Comparison of ENCODE assay signal across 23 mouse cellular contexts in genomic region chr5:146806004-146806430, GRCm38 (mm10). TPM values are rescaled to one million over a fixed set of nuclear protein-coding genes. Genes with fewer than 3 reads are reported as not detected.
DNase-seq lines count a peak whose midpoint lies in the region; ATAC-seq and TF ChIP-seq lines count a peak whose summit lies in the region.
"Had no signal": no experiment of that assay in that cellular context is flagged by ENCODE, and none has a peak within 500 bp of the region (broad histone marks: within the 10 kb centered on the region; RNA-seq: fewer than 3 reads in every experiment).

No protein-coding gene starts in this region.

- no peak for TF ChIP-seq POLR2A in liver, adult 2 months (IDR thresholded peaks at IDR 0.05; ENCODE audit: extremely low read depth, insufficient read depth, low read length)
- no peak for TF ChIP-seq POLR2A in bone marrow macrophage, adult 2 months (IDR thresholded peaks at IDR 0.05; ENCODE audit: borderline replicate concordance, low read depth, low read length)

- DNase-seq in liver, adult 2 months (ENCODE audit: extremely low read depth, low read depth, low spot score), result peak; percentile 60
- DNase-seq in liver, embryonic 11.5 days (ENCODE audit: low spot score), result no peak
- peak; percentile 72 for DNase-seq in A20 (ENCODE audit: low read depth, low spot score)
- DNase-seq in retina, embryonic 14.5 days (ENCODE audit: low spot score), result no peak
- DNase-seq: adrenal gland, adult 2 months; cerebellum, postnatal 10 days; embryo, embryonic 11 days; gastrocnemius, adult 2 months; kidney, postnatal 4 days; layer of hippocampus, postnatal 36 days; midbrain, embryonic 14.5 days; retina, postnatal 1 day; thymus, adult 2 months had no signal

- WGBS in liver, adult 2 months, result 78% methylated on average over 8 of the region's 8 CpGs
- 55% methylated on average over 8 of the region's 8 CpGs for WGBS in liver, embryonic 11.5 days

- H3K4me1 ChIP-seq in liver, adult 2 months (ENCODE audit: control insufficient read depth, insufficient read depth, low read length), result no peaks in the 10 kb centered on the region
- H3K4me1 ChIP-seq in liver, embryonic 11.5 days (replicated peaks; ENCODE audit: control insufficient read depth, insufficient read depth, low read length), result no peaks in the 10 kb centered on the region
- H3K4me1 ChIP-seq in bone marrow macrophage, adult 2 months (ENCODE audit: control insufficient read depth, insufficient read depth, low read length), result peaks cover 22% of the 10 kb centered on the region
- H3K4me1 ChIP-seq: forebrain, embryonic 10.5 days; heart, embryonic 12.5 days; kidney, embryonic 15.5 days; lung, embryonic 15.5 days had no signal

- no peaks in the 10 kb centered on the region for H3K36me3 ChIP-seq in liver, adult 2 months (ENCODE audit: control insufficient read depth, insufficient read depth, low read length)
- H3K36me3 ChIP-seq in liver, embryonic 11.5 days (ENCODE audit: control insufficient read depth, insufficient read depth, low read length), result no peaks in the 10 kb centered on the region
- H3K36me3 ChIP-seq: forebrain, embryonic 10.5 days; heart, embryonic 12.5 days; kidney, embryonic 15.5 days; lung, embryonic 15.5 days had no signal

- no peaks in the 10 kb centered on the region for H3K79me2 ChIP-seq in liver, adult 2 months (ENCODE audit: control insufficient read depth, insufficient read depth, low read length)

- no peak overlapping the region for H3K4me3 ChIP-seq in liver, adult 2 months (ENCODE audit: insufficient read depth, low read depth, low read length)
- no peak overlapping the region for H3K4me3 ChIP-seq in liver, embryonic 11.5 days (ENCODE audit: low read depth, low read length)
- H3K4me3 ChIP-seq in bone marrow macrophage, adult 2 months (ENCODE audit: insufficient read depth, low read length), result peak overlapping the region; percentile 51
- H3K4me3 ChIP-seq: forebrain, embryonic 10.5 days; gastrocnemius, adult 2 months; heart, embryonic 12.5 days; kidney, embryonic 15.5 days; lung, embryonic 15.5 days; megakaryocyte, embryonic 14.5 days had no signal

- 0 out of 2 replicates have a peak, but pooled peaks cover 3% of the 10 kb centered on the region for H3K9me3 ChIP-seq in liver, embryonic 11.5 days (ENCODE audit: control insufficient read depth, low read length)
- H3K9me3 ChIP-seq: lung, embryonic 15.5 days had no signal

- H3K4me2 ChIP-seq in liver, embryonic 11.5 days, result no peak overlapping the region
- H3K4me2 ChIP-seq: heart, embryonic 12.5 days; kidney, embryonic 15.5 days; lung, embryonic 15.5 days had no signal

- H3K27me3 ChIP-seq in liver, adult 2 months (ENCODE audit: control insufficient read depth, insufficient read depth, low read length), result no peaks in the 10 kb centered on the region
- no peaks in the 10 kb centered on the region for H3K27me3 ChIP-seq in liver, embryonic 11.5 days (replicated peaks; ENCODE audit: control insufficient read depth, insufficient read depth, low read length)
- H3K27me3 ChIP-seq: heart, embryonic 12.5 days; kidney, embryonic 15.5 days; lung, embryonic 15.5 days had no signal

- TF ChIP-seq CTCF in liver, adult 2 months (IDR thresholded peaks at IDR 0.05; ENCODE audit: low read depth, low read length), result no peak
- TF ChIP-seq CTCF in bone marrow macrophage, adult 2 months (IDR thresholded peaks at IDR 0.05; ENCODE audit: low read depth, low read length), result no peak

- H3K27ac ChIP-seq in liver, adult 2 months (replicated peaks; ENCODE audit: insufficient read depth, low read depth, low read length), result peak overlapping the region; percentile 47
- no peak overlapping the region for H3K27ac ChIP-seq in liver, embryonic 11.5 days (ENCODE audit: low read depth, low read length)
- H3K27ac ChIP-seq in bone marrow macrophage, adult 2 months (ENCODE audit: insufficient read depth, low read depth, low read length), result peak overlapping the region; percentile 89
- H3K27ac ChIP-seq: forebrain, embryonic 10.5 days; gastrocnemius, adult 2 months; hindbrain, postnatal 0 days; kidney, embryonic 15.5 days; lung, embryonic 15.5 days had no signal

- no peak for ATAC-seq in liver, embryonic 11.5 days (replicated peaks; ENCODE audit: low FRiP score)
- ATAC-seq in megakaryocyte, adult 5-6 weeks (ENCODE audit: poor library complexity, severe bottlenecking), result peak; percentile 87
- no peak for ATAC-seq in CD4-positive, CD25-positive, alpha-beta regulatory T cell, adult 4 months
- ATAC-seq: hindbrain, postnatal 0 days; intestine, postnatal 0 days had no signal

- H3K9ac ChIP-seq in liver, adult 2 months (ENCODE audit: low read depth, low read length), result no peak overlapping the region
- no peak overlapping the region for H3K9ac ChIP-seq in liver, embryonic 11.5 days (ENCODE audit: low read depth, low read length)
- H3K9ac ChIP-seq: heart, embryonic 12.5 days; kidney, embryonic 15.5 days; lung, embryonic 15.5 days had no signal

RNA-seq across cellular contexts. Expression of gene Usp12, which starts 11.2 kb away (rescaled TPM):
- total RNA-seq in liver, adult 2 months (2014; rRNA removed), result 16.3 and 16.5 TPM in 2 replicates
- polyA plus RNA-seq in liver, adult 2 months (2012; rRNA removed), result 6.7 and 6.9 TPM in 2 replicates
- polyA plus RNA-seq in liver, embryonic 11.5 days (2014; fragmentation: Nextera tagmentation; extraction: Ambion mirVana), result 11.1 and 12.8 TPM in 2 replicates
- 33.6 and 36.2 TPM in 2 replicates for polyA plus RNA-seq in bone marrow macrophage, adult 2 months (2012; ENCODE audit: insufficient read depth, insufficient read length, missing spikeins)
- total RNA-seq in megakaryocyte, adult 5-6 weeks (2015), result 36.8 and 41.3 TPM in 2 replicates
- total RNA-seq in megakaryocyte, adult 5-6 weeks (2017), result 50.9 and 55.8 TPM in 2 replicates
- 1 to 10 TPM; 6.3 to 8.8 TPM for polyA plus RNA-seq in CD4-positive, CD25-positive, alpha-beta regulatory T cell, adult 4 months (2017; shearing (Covaris generic))

RNA-seq across cellular contexts. Expression of gene Rpl21, which starts 26.7 kb away (rescaled TPM):
- total RNA-seq in liver, adult 2 months (2014; rRNA removed), result 147 and 154 TPM in 2 replicates
- polyA plus RNA-seq in liver, adult 2 months (2012; rRNA removed), result 24.5 and 28.3 TPM in 2 replicates
- polyA plus RNA-seq in liver, embryonic 11.5 days (2014; fragmentation: Nextera tagmentation; extraction: Ambion mirVana), result 719 and 772 TPM in 2 replicates
- 45.4 and 142 TPM in 2 replicates for polyA plus RNA-seq in bone marrow macrophage, adult 2 months (2012; ENCODE audit: insufficient read depth, insufficient read length, missing spikeins)
- 1,886 and 1,948 TPM in 2 replicates for total RNA-seq in megakaryocyte, adult 5-6 weeks (2015)
- total RNA-seq in megakaryocyte, adult 5-6 weeks (2017), result 1,623 and 1,719 TPM in 2 replicates
- 1,000 to 10,000 TPM in 1 of 2 experiments, 100 to 1,000 TPM in 1; 776 to 1,168 TPM for polyA plus RNA-seq in CD4-positive, CD25-positive, alpha-beta regulatory T cell, adult 4 months (2017; shearing (Covaris generic))

RNA-seq across cellular contexts. Expression of gene Rasl11a, which starts 38.9 kb away (rescaled TPM):
- total RNA-seq in liver, adult 2 months (2014; rRNA removed), result 0.67 TPM in 1 of 2 replicates, not detected in the other
- polyA plus RNA-seq in liver, adult 2 months (2012; rRNA removed), result 0.52 and 0.87 TPM in 2 replicates
- 4.3 and 4.9 TPM in 2 replicates for polyA plus RNA-seq in liver, embryonic 11.5 days (2014; fragmentation: Nextera tagmentation; extraction: Ambion mirVana)
- polyA plus RNA-seq in bone marrow macrophage, adult 2 months (2012; ENCODE audit: insufficient read depth, insufficient read length, missing spikeins), result not detected in 2 replicates
- total RNA-seq in megakaryocyte, adult 5-6 weeks (2015), result not detected in 2 replicates
- not detected in 2 replicates for total RNA-seq in megakaryocyte, adult 5-6 weeks (2017)
- 1 to 10 TPM; 3.1 to 3.2 TPM for polyA plus RNA-seq in CD4-positive, CD25-positive, alpha-beta regulatory T cell, adult 4 months (2017; shearing (Covaris generic))

Comparison
In these comparisons a context has a peak if more than half of its experiments do, and no peak if none do; other contexts are left out.
1. DNase-seq: peak in liver, adult 2 months (single experiment) and A20 (single experiment); none in liver, embryonic 11.5 days (single experiment) and retina, embryonic 14.5 days (single experiment).